Mouse (Mus musculus) neural tube, embryonic 12.5 days (tissue): ENCODE results near the gene Slc38a3. TPM values are rescaled to one million over a fixed set of nuclear protein-coding genes. Genes with fewer than 3 reads are reported as not detected.
"Not testable (repeated sequence)": the region's sequence is repeated elsewhere in the genome, so short reads cannot be mapped to it uniquely, and the experiment has no call there.

Experiments used
- ATAC-seq: fragments of 200-750 bp; cut with Nextera tagmentation; 2 replicates; pipeline ENCODE4 v1.8.0; 2017; ENCODE audit warnings: low read depth, mild to moderate bottlenecking, moderate TSS enrichment, moderate library complexity; ENCODE audit not compliant: low FRiP score
- H3K27ac ChIP-seq: fragments of 300-500 bp; sonication (generic); 2 replicates; pipeline ENCODE4 v1.5.1; 2016
- H3K27me3 ChIP-seq: fragments of 300-500 bp; sonication (generic); replicated peaks from 2 replicates; pipeline ENCODE4 v1.6.1; 2016; ENCODE audit warnings: mild to moderate bottlenecking
- H3K36me3 ChIP-seq: fragments of 300-500 bp; sonication (generic); 2 replicates; pipeline ENCODE4 v1.6.1; 2016; ENCODE audit warnings: mild to moderate bottlenecking
- H3K4me1 ChIP-seq: fragments of 300-500 bp; sonication (generic); 2 replicates; pipeline ENCODE4 v1.6.1; 2016
- H3K4me2 ChIP-seq: fragments of 300-500 bp; sonication (generic); replicated peaks from 2 replicates; pipeline ENCODE4 v1.6.1; 2016; ENCODE audit warnings: mild to moderate bottlenecking
- H3K4me3 ChIP-seq: fragments of 300-500 bp; sonication (generic); 2 replicates; pipeline ENCODE4 v1.5.1; 2016
- H3K9ac ChIP-seq: fragments of 300-500 bp; sonication (generic); 2 replicates; pipeline ENCODE4 v1.6.1; 2016; ENCODE audit warnings: mild to moderate bottlenecking
- H3K9me3 ChIP-seq: fragments of 300-500 bp; sonication (generic); 2 replicates; pipeline ENCODE4 v1.6.1; 2016; ENCODE audit warnings: mild to moderate bottlenecking
- WGBS: fragments of 180-500 bp; shearing (Covaris S2); methylation state at CpG from one replicate; pipeline ENCODE4 v1.1.7; 2016; 5-methylcytosine and 5-hydroxymethylcytosine counted together
- polyA plus RNA-seq: library from polyadenylated mRNA; unstranded; fragments of >200 nt; fragmentation: Nextera tagmentation; extraction: Ambion mirVana; gene quantifications from 2 replicates; pipeline ENCODE4 v1.2.1, GENCODE M21; 2016

The Slc38a3 gene
- polyA plus RNA-seq, 1 experiment from 2014 or later, result 14.1 TPM

DNA sequence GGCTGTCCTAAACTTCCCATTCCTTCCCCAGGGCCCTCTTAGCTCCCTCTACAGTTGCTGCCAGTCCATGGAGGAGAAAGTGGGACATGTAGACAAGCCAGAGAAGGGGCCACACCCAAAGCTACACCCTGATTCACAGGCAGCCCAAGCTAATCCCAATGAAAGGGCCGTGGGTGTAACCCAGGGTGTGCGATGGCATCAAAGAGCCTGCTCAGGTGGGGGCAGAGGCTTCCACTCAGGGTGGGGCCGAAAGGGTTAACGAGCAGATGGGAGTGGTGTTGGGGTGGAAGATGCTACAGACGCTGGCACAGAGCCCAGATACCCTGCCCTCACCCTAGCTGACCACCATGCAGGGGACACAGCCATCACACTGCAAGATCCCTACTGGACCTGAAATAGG, 23.5 kb upstream of the Slc38a3 start:
- Histone ChIP-seq H3K27ac (no peak overlapping the region), H3K4me2 (no peak overlapping the region), H3K4me3 (no peak overlapping the region), H3K36me3 (peaks cover 40% of the 10 kb centered on the region), H3K27me3 (no peaks in the 10 kb centered on the region), H3K9me3 (no peaks in the 10 kb centered on the region), H3K9ac (no peak overlapping the region), H3K4me1 (peaks cover 26% of the 10 kb centered on the region)
- ATAC-seq, result no peak
- WGBS, result 76% methylated on average over 5 of the region's 5 CpGs

DNA sequence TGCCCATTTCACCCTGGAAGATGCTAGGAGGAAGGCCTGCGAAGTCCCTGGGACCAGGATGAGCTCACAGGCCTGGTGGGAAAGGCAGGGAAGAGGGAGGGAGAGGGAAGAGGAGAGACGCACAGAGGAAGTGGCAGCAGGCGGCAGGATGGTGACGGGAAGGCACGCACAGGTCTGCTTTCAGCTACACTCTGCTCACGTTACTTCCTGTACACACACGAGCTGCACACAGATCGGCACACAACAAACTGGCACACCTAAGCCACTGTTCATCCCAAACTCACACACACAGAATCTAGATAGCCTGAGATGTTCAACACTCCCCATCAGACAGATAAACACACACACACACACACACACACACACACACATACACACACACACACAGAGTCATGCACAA, 21.1 kb upstream of the Slc38a3 start:
- no peaks in the 10 kb centered on the region for H3K27me3 ChIP-seq
- no peak overlapping the region for H3K27ac ChIP-seq

DNA sequence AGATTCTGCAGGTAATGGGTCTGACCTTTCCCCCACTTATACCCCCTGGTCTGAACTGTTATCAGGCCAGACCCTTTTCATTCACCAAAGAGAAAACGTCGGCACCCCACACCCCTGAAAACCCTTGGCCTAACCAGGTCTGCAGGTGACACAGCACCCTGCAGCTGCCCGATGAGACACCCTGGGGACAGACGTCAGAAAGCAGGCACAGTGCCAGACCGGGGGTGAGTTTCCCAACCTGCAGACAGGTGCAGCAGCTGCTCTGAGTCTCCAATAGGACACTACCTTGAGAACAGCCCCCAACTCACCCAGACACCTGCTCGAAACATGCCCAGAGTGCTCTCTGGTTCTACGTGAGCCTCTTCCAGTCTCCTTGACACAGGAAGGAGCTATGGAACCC, 19.6 kb upstream of the Slc38a3 start:
- H3K36me3 ChIP-seq, result peaks cover 58% of the 10 kb centered on the region
- no peak overlapping the region for H3K9ac ChIP-seq
- ATAC-seq, result no peak
- no peak overlapping the region for H3K4me3 ChIP-seq
- 0 out of 2 replicates have a peak, but pooled peaks cover 3% of the 10 kb centered on the region for H3K4me1 ChIP-seq
- H3K9me3 ChIP-seq, result no peaks in the 10 kb centered on the region
- no peaks in the 10 kb centered on the region for H3K27me3 ChIP-seq
- WGBS, result 79% methylated on average over 7 of the region's 7 CpGs
- no peak overlapping the region for H3K4me2 ChIP-seq
- H3K27ac ChIP-seq, result no peak overlapping the region

More for the DNA sequence above, 21.1 kb upstream of the Slc38a3 start:
- H3K9me3 ChIP-seq, result no peaks in the 10 kb centered on the region
- WGBS, result 82% methylated on average over 8 of the region's 8 CpGs
- ATAC-seq, result no peak
- no peak overlapping the region for H3K9ac ChIP-seq
- no peak overlapping the region for H3K4me3 ChIP-seq
- peaks cover 50% of the 10 kb centered on the region for H3K36me3 ChIP-seq
- H3K4me1 ChIP-seq, result peaks cover 10% of the 10 kb centered on the region; the same call in 1 of the 2 replicates
- H3K4me2 ChIP-seq, result no peak overlapping the region

DNA sequence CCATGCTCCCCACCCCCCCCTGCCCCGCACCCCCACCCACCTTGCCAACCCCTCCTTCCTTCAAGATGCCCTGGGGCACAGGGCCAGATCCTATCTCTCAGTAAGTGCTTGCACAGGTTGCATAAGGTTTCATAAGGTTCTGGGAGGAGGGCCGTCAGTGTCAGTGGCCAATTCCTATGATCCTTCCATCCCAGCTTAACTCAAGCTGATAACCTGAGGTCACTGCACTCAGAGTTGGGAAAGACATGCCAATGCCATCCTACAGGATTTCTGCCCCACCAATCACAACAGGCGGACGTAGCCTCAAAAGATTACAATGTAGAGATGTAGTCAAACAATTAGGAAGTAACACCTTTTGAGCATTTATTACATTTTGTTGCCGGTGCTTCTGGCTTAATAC, 19.1 kb upstream of the Slc38a3 start:
- H3K36me3 ChIP-seq, result peaks cover 63% of the 10 kb centered on the region
- no peaks in the 10 kb centered on the region for H3K9me3 ChIP-seq
- H3K27me3 ChIP-seq, result no peaks in the 10 kb centered on the region
- 91% methylated on average over 5 of the region's 5 CpGs for WGBS
- H3K4me2 ChIP-seq, result no peak overlapping the region
- H3K9ac ChIP-seq, result no peak overlapping the region
- no peak overlapping the region for H3K27ac ChIP-seq
- H3K4me3 ChIP-seq, result no peak overlapping the region
- H3K4me1 ChIP-seq, result no peaks in the 10 kb centered on the region
- ATAC-seq, result no peak

DNA sequence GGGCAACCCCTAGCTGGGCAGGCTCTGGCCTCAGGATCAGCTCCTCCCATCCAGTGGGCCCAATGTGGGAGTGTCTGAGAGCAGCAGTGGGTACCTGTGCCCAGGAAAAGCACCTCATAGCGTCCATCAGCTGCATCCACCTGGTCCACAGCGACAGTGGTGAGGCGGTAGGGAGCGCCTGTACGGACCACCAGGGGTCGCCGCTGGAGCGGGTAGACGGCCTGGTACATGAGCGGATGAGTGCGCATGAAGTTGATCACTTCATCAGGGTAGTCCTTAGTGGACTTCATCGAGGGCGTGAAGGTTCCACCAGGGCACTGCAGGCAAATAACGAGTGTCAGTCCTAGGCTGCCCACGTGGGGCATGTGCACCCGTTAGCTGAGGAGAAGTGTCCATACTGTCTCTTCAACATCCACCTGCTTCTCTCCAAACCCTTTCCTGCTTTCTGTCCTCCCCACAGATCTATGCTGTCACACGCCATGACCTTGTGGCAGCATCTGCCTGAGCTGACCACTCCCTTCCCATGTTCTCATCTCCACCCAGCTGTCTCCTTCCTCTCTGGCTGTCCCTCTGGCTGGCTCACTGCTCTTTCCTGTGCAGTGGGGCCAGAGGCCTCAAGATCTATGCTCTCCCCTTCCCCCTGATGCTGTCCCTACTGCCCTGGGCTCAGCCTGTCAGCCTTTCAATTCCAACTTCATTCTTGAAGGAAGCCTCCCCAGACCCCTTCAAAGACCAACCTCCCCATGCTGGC, 16.1 kb upstream of the Slc38a3 start:
- Histone ChIP-seq H3K27me3 (no peaks in the 10 kb centered on the region), H3K9me3 (no peaks in the 10 kb centered on the region), H3K27ac (no peak overlapping the region), H3K4me3 (no peak overlapping the region), H3K4me1 (no peaks in the 10 kb centered on the region), H3K4me2 (no peak overlapping the region), H3K9ac (no peak overlapping the region), H3K36me3 (peaks cover 48% of the 10 kb centered on the region)
- ATAC-seq, result peak; percentile 26; the same call in 1 of the 2 replicates
- WGBS, result 24% methylated on average over 17 of the region's 17 CpGs

DNA sequence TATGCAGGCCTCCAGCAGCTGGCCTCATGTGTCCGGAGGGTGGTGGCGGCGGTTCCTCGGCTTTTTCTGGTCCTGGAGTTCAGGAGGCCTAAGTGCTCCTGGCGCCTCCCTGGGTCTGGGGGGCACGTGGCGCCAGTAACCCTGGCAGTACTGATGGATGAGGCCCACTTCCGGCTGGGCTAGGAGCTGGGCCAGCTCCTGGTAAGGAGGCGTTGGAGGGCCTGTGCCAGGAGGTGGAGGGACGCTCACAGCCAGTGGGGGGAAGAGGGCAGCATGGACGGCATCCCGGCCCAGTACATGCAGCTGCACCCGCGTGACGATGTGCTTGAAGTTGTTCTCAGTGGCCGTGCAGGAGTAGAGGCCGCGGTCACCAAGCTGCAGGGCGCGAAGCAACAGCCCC, 13.1 kb upstream of the Slc38a3 start:
- Histone ChIP-seq H3K4me2 (no peak overlapping the region), H3K4me1 (no peaks in the 10 kb centered on the region), H3K36me3 (peaks cover 27% of the 10 kb centered on the region), H3K27me3 (peaks cover 2% of the 10 kb centered on the region; the same call in 1 of the 2 replicates), H3K9ac (no peak overlapping the region), H3K4me3 (no peak overlapping the region), H3K27ac (no peak overlapping the region), H3K9me3 (no peaks in the 10 kb centered on the region)
- 92% methylated on average over 20 of the region's 20 CpGs for WGBS
- ATAC-seq, result no peak

DNA sequence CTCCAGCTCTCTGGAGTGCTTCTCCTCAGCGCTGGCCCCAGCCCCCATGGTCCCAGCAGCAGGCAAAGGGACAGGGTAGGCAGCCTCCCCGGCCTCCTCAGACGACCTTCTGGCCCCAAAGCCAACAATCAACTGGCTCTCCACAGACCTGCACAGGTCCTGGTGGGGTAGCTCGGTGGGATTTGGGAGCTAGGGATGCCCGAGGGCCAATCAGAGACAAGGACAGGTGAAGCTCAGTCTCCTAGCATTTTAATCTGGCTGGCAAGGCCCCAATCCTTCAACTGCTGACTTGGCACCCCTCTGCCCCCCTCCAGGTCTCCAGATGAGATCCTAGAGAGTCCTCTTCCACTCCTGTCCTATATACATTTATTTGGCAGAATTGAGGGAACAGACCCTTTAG, 10.2 kb upstream of the Slc38a3 start, which contains the start of gene Gnat1:
Gnat1 (minus strand) TSS at position 212 of the 400 bp plus-strand sequence.
- Histone ChIP-seq H3K36me3 (peaks cover 19% of the 10 kb centered on the region), H3K27ac (no peak within 1 kb of the TSS), H3K4me2 (no peak within 1 kb of the TSS), H3K9me3 (no peaks in the 10 kb centered on the region), H3K4me3 (no peak within 1 kb of the TSS), H3K27me3 (peaks cover 30% of the 10 kb centered on the region), H3K4me1 (peaks cover 16% of the 10 kb centered on the region), H3K9ac (no peak within 1 kb of the TSS)
- 52% methylated on average over 5 of the region's 5 CpGs for WGBS
- no peak for ATAC-seq

DNA sequence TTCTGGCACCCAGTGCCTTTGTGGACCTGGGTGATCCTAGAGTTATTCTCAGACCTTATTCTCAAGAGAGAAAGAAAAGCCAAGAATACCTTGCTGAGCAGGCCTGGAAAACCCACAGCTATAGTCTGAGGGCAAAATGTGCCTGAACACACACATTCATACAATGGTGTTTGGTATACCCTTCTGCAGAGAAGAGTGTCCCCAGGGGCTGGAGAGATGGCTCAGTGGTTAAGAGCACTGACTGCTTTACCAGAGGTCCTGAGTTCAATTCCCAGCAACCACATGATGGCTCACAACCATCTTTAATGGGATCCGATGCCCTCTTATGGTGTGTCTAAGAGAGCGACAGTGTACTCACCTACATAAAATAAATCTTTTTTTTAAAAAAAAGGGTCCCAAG, 9.5 kb upstream of the Slc38a3 start:
- WGBS, result 93% methylated on average over 2 of the region's 2 CpGs
- Histone ChIP-seq H3K9me3 (no peaks in the 10 kb centered on the region), H3K4me1 (peaks cover 16% of the 10 kb centered on the region), H3K4me2 (no peak overlapping the region), H3K9ac (no peak overlapping the region), H3K27ac (no peak overlapping the region), H3K36me3 (peaks cover 13% of the 10 kb centered on the region), H3K4me3 (no peak overlapping the region), H3K27me3 (peaks cover 31% of the 10 kb centered on the region)
- no peak for ATAC-seq

DNA sequence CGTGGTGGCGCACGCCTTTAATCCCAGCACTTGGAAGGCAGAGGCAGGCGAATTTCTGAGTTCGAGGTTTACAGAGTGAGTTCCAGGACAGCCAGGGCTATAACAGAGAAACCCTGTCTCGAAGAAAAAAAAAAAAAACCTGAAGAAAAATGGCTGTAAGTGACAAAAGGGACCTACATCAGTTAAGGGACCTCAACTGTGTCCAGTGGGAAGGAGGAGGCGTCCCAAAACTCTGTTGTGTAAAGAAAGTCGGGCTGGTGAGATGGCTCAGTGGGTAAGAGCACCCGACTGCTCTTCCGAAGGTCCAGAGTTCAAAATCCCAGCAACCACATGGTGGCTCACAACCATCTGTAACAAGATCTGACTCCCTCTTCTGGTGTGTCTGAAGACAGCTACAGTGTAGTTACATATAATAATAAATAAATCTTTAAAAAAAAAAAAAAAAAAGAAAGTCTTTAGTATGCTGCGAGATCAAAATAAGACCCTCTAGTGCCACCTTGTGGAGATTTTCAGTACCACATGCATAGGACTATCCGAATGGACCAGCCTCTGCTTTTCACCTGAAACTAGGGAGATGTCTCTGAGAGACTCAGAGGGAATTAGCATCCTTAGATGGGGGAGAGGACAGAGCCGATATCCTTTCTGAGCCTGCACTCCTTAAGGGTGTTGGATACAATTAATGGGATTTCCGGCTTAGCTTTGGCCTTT, 8.6 kb upstream of the Slc38a3 start:
- not testable (repeated sequence) for ATAC-seq, H3K27ac ChIP-seq, H3K4me3 ChIP-seq, H3K9ac ChIP-seq, H3K36me3 ChIP-seq, H3K9me3 ChIP-seq
- Histone ChIP-seq H3K4me2 (0 out of 2 replicates have a peak overlapping the region, but pooled peaks have one; percentile 5), H3K27me3 (peaks cover 31% of the 10 kb centered on the region), H3K4me1 (peaks cover 16% of the 10 kb centered on the region)
- 40% methylated on average over 14 of the region's 14 CpGs for WGBS

DNA sequence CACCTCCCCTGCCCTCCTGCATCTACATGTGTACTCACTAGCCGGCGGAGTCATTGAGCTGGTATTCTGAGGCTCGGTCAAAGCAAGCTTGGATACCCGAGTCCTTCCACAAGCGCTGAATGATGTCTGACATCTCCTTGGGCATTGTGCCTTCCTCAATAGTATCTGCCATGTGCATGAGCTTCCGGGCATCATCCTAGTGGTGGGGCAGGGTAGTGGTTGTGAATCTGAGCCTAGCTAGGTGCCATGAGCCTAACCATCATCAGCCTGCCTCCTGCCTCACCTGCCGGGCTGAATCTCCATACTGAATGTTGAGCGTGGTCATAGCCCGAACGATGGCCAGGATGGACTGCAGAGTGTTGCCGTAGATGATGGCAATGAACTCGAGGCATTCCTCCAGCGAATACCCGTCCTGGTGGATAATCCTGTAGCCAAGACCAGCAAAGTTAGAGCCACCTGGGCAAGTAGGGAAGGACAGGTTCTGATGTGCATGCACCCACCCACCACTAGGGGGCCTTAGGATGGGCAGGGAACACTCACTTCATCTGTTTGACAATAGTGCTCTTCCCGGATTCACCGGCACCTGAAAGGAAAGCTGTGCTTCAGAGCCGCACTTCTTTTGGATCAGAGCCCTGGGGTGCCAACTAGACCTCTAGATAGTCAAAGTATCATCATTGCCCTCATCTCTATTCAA, 7.9 kb upstream of the Slc38a3 start:
- Histone ChIP-seq H3K9me3 (no peaks in the 10 kb centered on the region), H3K4me1 (peaks cover 16% of the 10 kb centered on the region), H3K4me3 (no peak overlapping the region), H3K27ac (no peak overlapping the region), H3K4me2 (peak overlapping the region; percentile 67), H3K9ac (no peak overlapping the region), H3K27me3 (peaks cover 31% of the 10 kb centered on the region), H3K36me3 (no peaks in the 10 kb centered on the region; the same call in 1 of the 2 replicates)
- WGBS, result 19% methylated on average over 17 of the region's 17 CpGs
- peak; percentile 19; the same call in 1 of the 2 replicates for ATAC-seq

DNA sequence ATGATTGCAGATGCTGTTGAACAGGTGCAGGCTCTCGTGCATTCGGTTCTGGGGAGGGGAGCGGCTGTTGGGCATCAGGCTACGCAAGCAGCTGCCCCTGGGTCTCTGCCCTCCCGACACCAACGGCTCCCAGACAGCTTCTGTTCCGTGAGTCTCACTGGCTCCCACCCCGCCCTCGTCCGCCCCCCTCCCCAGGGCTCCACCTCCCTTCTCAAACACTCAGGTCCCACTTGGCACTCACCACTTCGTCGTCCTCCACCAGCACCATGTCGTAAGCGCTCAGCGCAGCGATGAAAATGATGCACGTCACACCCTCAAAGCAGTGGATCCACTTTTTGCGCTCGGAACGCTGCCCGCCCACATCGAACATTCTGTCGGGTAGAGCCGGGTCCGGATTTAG, 7.0 kb upstream of the Slc38a3 start:
- Histone ChIP-seq H3K27ac (no peak overlapping the region), H3K4me1 (peaks cover 16% of the 10 kb centered on the region), H3K9ac (peak overlapping the region; percentile 33; the same call in 1 of the 2 replicates), H3K36me3 (no peaks in the 10 kb centered on the region), H3K4me3 (peak overlapping the region; percentile 24), H3K9me3 (no peaks in the 10 kb centered on the region), H3K27me3 (peaks cover 31% of the 10 kb centered on the region), H3K4me2 (peak overlapping the region; percentile 67)
- ATAC-seq, result peak; percentile 48; the same call in 1 of the 2 replicates
- 2% methylated on average over 25 of the region's 25 CpGs for WGBS
